Mouse (Mus musculus): ENCODE results near the gene Myzap.
A peak's percentile ranks its signal among the peaks of the same experiment; 100 is the strongest.
"Not testable (repeated sequence)": the region's sequence is repeated elsewhere in the genome, so short reads cannot be mapped to it uniquely, and the experiment has no call there.

The Myzap gene

GRCm38 (mm10) chr9:71542292-71542691, 49.9 kb downstream of the Myzap start:
- DNase-seq, result no peak

GRCm38 (mm10) chr9:71540739-71541138, 51.4 kb downstream of the Myzap start:
- no peak for DNase-seq

- DNase-seq, result no peak
Measured at GRCm38 (mm10) chr9:71535730-71536129, 56.4 kb downstream of the Myzap start.

GRCm38 (mm10) chr9:71535036-71535435, 57.1 kb downstream of the Myzap start:
- no peak for DNase-seq

GRCm38 (mm10) chr9:71529960-71530359, 62.2 kb downstream of the Myzap start:
- no peak for DNase-seq

- no peak for DNase-seq
Measured at GRCm38 (mm10) chr9:71527438-71527837, 64.7 kb downstream of the Myzap start.

- no peak for DNase-seq
Measured at GRCm38 (mm10) chr9:71523901-71524300, 68.3 kb downstream of the Myzap start.

- no peak for DNase-seq
Measured at GRCm38 (mm10) chr9:71519836-71520235, 72.3 kb downstream of the Myzap start.

GRCm38 (mm10) chr9:71517487-71517886, 74.7 kb downstream of the Myzap start:
- no peak for DNase-seq

- DNase-seq, result no peak
Measured at GRCm38 (mm10) chr9:71515862-71516261, 76.3 kb downstream of the Myzap start.

- DNase-seq, result no peak
Measured at GRCm38 (mm10) chr9:71513566-71513965, 78.6 kb downstream of the Myzap start.

- no peak for DNase-seq
Measured at GRCm38 (mm10) chr9:71512899-71513298, 79.3 kb downstream of the Myzap start.

- DNase-seq, result no peak
Measured at GRCm38 (mm10) chr9:71498391-71499182, 93.6 kb downstream of the Myzap start.

- DNase-seq, result no peak
Measured at GRCm38 (mm10) chr9:71496637-71497036, 95.5 kb downstream of the Myzap start.

GRCm38 (mm10) chr9:71493771-71494170, 98.4 kb downstream of the Myzap start:
- no peak for DNase-seq

- no peak for DNase-seq
Measured at GRCm38 (mm10) chr9:71492296-71493025, 99.7 kb downstream of the Myzap start.

GRCm38 (mm10) chr9:71490076-71490475, 102.1 kb downstream of the Myzap start:
- DNase-seq, result no peak

GRCm38 (mm10) chr9:71486127-71486526, 106.0 kb downstream of the Myzap start:
- no peak for DNase-seq

GRCm38 (mm10) chr9:71485475-71486094, 106.6 kb downstream of the Myzap start, which contains the start of gene Polr2m:
TSS of gene Polr2m (minus strand) at chr9:71485935.
- DNase-seq, result peak; percentile 95

- no peak for DNase-seq
Measured at GRCm38 (mm10) chr9:71484871-71485474, 107.2 kb downstream of the Myzap start.

- DNase-seq, result not testable (repeated sequence)
Measured at GRCm38 (mm10) chr9:71483872-71484271, 108.3 kb downstream of the Myzap start.

- no peak for DNase-seq
Measured at GRCm38 (mm10) chr9:71480305-71480704, 111.9 kb downstream of the Myzap start.

GRCm38 (mm10) chr9:71479413-71479812, 112.7 kb downstream of the Myzap start:
- no peak for DNase-seq

Measured in lung, postnatal 14 days (tissue).